Mouse (Mus musculus) T-helper 17 cell (primary cell): ENCODE measurements around the gene Tjp1.

ENCODE experiments used
- in situ Hi-C, 2 experiments: fragments of 300-600 bp; cut with MboI, MseI; formaldehyde crosslinking; loops; 1 replicate in 1 of 2; 2 replicates in 1 of 2; pipeline ENCODE4 v1.15.1; 2025; ENCODE audit warnings: high pct_unique_total_duplicates in 2 of 2

The Tjp1 gene

GRCm38 (mm10) chr7:65527071-65528007 is at the start of gene Tjp1:
Gene Tjp1 (minus strand): TSS chr7:65527781.
- in situ Hi-C loops: no loop called here

DNA sequence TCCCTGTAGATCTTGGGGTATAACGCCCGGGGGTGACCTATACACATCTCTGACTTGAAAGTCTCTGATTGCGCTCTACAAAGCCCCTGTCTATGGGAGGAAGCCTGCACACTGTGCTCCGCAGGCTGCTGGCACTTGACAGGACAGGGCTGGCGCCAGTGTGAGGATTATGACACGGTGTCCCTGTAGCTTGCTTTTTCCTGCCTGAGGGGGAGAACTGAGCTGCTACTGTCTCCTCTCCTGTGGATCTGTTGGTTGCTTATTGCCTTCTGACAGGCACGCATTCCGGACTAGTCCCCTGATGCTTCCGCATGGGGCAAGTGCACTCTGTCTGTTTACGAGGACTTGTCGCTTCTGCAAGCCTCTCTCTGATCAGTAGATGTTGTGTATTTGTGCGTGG is 49.5 kb upstream of the Tjp1 start:
- in situ Hi-C loops: no loop called here

DNA sequence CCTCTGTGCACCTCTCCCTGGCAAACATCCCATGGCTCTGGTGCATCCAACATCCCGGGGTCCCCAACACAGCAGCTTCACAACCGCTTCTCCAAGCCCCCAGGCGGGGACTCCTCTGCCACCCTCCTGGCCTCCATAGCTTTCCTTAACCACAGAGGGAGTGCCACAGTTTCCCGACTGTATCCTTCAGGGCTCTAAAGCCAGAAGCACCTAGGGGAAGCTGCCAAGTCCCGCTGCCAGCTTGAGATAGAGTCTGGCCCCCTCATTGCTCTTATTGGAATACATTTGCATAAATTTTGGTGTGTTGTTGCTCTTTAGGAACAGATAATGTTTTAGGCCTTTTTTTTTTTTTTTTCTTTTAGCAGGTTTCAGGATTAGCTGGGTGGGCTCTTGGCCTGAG is 45.1 kb upstream of the Tjp1 start:
- in situ Hi-C loops: no loop called here

GRCm38 (mm10) chr7:65570691-65571090 is 43.1 kb upstream of the Tjp1 start:
- in situ Hi-C loops: no loop called here

GRCm38 (mm10) chr7:65555996-65556395 is 28.4 kb upstream of the Tjp1 start:
- in situ Hi-C loops: no loop called here

DNA sequence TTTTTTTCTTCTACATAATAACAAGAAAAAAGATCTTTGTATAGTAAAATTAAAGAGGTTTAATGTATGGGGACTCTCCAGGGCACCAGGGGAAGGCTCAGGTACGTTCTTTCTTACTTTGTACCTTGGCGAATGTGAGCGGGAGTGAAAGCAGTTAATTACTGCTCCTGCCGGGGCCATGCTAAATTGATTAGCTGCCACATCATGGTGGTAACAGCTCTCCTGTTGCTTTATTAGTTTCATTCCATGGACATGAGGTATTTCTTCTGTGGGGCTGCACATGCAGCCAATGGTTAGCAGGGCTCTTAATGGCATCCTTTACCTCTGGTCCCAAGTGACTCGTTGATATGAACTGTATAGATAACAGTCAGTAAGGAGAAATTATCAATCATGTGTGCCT is 18.2 kb upstream of the Tjp1 start:
- in situ Hi-C loops: no loop called here

DNA sequence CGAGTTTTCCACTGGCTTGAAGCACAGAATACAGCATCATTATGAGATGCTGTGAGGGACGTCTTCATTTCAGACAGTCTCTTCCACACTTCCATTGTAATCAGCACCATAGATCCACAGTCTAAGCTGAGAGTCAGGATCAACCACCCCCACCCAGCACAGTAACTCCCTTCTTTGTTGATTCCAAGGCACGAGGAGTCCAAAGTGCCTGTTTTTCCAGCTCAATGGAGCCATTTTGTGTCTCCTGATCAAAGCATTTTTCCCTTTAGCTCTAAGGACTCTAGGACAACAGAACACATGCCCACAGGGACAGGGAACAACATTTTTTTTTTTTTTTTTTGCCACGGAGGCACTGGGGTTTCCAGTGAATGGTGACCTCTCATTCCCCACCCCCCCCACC is 5.1 kb upstream of the Tjp1 start:
- in situ Hi-C loops: no loop called here

GRCm38 (mm10) chr7:65523116-65523515 is 4.5 kb downstream of the Tjp1 start:
- in situ Hi-C loops: loop anchor here (5.0 kb wide), 2 partner anchors 206 to 211 kb away; no protein-coding TSS in a partner anchor

GRCm38 (mm10) chr7:65522490-65522889 is 5.1 kb downstream of the Tjp1 start:
- in situ Hi-C loops: loop anchor here (5.0 kb wide), 2 partner anchors 205 to 210 kb away; no protein-coding TSS in a partner anchor

DNA sequence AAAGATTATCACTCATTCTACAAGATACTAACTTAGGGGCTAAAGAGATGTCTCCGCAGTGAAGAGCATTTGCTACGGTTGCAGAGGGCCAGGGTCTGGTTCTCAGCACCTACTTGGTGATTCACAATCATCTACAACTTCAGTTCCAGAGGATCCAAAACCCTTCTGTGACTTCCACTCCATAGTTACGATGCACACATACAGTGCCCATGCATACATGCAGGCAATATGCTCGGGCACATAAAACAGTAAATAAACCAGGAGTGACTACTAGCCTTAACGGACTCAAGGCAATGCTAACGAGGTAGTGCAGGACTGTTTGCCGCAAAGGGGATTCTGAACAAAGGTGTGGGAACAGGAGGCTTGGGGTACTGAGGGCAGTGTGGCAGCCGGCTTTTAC is 7.0 kb downstream of the Tjp1 start:
- in situ Hi-C loops: loop anchor here (5.0 kb wide), 2 partner anchors 203 to 208 kb away; no protein-coding TSS in a partner anchor

DNA sequence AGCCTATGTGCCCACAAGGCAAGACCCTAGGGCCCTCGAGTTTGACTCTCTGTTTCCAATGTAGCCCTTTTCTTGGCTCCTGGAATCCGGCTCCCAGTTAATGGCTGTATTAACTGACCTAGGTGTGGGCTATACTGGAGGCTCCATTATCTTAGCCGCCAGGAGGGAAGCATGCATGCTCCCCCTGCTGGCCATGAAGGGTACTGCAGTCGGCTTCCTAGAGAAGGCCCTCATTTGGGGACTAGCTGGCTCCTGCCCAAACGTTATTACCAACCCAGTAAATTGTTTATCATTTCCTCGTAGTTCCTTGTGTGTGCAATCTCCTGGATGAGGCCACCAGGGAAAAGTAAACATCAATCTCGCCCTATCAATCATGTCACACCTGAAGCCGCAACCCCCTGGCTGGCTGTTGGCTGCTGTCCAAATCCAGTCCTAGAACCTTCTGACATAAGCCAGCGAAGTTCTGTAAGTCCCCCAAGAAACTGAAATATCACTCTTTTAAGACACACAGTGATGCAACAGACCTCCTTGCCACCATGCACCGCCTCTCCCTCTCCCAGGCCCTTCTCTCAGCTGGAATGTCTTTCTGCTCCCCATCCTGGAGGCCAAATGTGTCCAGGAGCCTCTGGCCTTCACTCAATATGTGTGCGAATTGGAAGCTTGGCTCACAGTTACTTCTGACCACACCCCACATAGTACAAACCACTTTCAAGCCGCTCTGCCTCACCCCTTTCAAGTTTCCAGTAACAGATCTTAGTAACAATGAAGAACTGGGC is 7.6 kb downstream of the Tjp1 start:
- in situ Hi-C loops: loop anchor here (5.0 kb wide), 2 partner anchors 203 to 208 kb away; no protein-coding TSS in a partner anchor

DNA sequence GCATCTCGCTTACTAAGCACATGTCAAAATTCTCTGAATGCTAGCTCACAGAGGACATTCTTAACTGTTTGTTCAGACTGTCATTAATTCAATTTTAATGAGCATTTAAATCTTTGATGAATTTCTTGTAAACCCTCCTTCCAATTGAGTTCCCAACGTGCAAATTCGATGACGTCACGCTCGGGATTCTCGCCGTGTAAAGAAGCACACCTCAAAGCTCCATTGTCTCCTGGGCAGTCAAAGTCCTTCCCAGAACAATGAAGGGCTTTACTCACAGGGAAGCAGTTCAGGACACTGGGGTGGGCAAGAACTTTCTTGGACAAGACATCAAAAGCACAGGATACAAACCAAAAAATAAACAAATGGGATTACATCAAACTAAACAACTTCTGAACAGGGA is 10.7 kb downstream of the Tjp1 start:
- in situ Hi-C loops: no loop called here

DNA sequence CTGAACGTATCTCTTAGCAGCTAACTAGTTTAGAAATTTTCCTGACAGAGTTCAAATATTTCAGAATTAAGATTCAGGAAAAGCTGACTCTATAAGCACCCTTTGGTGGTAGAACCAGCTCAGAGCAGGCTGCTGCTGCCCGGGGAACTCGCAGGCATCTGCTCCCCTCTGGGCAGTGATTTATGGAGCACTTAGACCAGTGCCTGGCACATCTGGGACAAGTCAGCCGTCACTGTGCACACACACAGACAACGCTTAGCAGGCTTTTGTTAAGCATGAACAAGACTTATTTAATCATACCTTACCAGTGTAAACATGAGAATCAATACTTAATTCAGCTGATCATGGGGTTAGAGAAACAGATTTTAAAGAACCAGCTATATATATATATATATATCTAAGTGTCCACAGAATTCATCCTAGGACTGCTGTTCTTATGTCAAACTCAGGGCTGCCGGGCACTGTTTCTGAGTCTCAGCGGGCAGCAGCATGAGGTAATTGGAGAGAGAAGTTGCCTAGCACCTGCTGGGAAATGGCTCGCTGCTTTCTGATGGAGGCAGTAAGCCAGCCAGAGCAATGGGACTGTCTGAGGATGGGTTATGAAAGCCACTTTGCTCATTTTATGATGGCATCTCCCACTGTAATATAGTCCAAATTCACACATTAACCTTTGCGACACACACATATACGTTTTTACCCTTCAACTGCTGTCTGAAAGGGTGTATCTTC is 14.0 kb downstream of the Tjp1 start:
- in situ Hi-C loops: no loop called here

- in situ Hi-C loops: no loop called here
Observed at GRCm38 (mm10) chr7:65509357-65509756, 18.2 kb downstream of the Tjp1 start.

GRCm38 (mm10) chr7:65507341-65507740 is 20.2 kb downstream of the Tjp1 start:
- in situ Hi-C loops: no loop called here

DNA sequence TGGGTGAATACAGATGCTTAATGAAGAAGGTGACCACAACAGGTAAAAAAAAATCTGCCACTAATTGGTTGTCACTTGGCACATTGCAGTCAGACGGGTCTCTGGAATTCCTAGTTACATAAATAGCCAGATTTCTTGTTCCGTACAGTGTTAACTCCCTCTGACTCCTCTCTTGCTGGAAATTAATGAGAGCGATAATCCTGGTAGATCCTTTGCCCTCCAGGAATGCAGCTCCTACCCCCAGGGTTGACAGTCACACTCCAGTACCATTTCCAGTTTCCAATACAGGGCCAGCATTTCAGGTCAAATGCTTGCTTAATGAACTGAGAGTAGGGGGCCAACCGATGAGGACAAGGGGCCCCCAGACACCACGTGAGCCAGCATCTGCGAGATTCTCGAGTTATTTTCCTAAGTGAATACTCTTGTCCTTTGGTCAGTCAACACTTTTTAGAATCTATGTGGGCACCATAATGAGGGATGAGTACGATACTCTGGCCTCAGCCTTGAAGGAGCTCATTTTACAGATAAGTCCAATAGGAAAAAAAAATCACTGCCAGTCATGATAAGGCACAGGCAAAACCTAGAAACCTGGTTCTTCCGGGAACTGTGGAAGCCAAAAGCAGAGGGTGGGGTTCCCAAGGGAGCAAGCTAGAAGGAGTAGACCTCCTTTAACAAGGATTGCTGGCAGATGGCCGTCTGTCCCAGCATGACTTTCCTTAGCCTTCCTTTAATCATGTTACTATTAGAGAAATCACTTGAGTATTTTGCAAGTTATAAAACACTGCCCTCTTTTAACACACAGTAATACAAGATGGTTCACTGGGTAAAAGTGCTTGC is 24.9 kb downstream of the Tjp1 start:
- in situ Hi-C loops: no loop called here

DNA sequence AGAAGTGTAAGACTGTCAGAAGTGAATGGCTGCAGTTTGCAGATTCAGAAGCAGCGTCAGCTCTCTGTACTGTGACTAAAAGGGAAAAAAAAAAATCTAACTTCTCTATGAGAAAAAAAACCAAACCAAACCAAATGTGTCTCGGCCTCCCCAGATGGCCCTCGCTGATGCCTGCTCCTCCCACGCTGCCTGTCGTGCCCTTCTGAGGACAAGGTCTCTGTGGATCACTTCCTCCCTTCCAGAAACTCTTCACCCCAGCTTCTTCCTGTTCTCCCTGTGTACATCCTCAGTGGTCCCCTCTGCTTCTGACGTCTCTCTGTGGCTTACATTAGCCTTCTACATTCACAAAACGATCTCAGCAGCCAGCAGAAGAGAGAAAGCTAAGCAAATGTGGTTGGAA is 26.8 kb downstream of the Tjp1 start:
- in situ Hi-C loops: no loop called here

DNA sequence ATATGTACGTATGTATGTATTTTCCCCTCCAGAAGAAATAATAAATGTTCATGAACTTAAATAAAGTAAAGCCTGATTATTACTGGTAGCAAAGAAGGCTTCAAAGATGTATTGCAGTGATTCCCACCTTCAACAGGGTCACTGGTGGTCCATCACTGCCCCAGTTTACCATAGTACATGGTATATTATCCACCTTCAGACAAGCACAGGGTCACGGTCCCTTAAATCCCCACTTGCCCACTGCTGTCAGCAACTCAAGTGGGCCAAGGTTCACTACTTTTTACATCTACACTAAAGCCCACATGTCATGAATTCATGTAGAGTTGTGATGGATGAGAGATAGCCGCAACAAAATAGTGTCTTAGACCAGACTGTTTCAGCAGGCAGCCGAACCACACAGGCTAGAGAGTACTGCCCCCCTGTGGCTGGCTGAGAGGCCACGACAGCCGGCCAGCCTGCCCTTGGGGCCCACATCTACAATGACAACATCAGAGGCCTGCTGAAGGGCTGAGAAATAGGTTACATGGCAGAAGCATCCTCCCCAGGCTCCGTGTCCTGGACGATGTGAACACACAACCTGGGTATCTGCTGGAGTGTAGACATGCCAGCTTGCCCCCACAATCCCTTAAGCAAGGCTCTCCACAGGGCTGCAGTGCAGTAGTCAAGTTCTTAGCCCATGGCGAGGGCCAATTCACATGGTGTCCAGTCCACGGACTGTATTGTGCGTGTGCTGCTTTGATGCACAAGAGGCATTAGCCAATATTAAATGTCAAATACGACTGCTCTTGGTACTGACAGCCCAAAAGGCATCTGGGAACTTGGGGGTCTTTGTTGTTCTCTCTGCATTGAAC is 29.6 kb downstream of the Tjp1 start:
- in situ Hi-C loops: no loop called here

GRCm38 (mm10) chr7:65490526-65490925 is 37.1 kb downstream of the Tjp1 start:
- in situ Hi-C loops: no loop called here

GRCm38 (mm10) chr7:65489742-65490141 is 37.8 kb downstream of the Tjp1 start:
- in situ Hi-C loops: no loop called here
